Mouse (Mus musculus) bone marrow, adult 2 months (tissue): Measurements from ENCODE around the gene Mdm1. TPM values are rescaled to one million over a fixed set of nuclear protein-coding genes. Genes with fewer than 3 reads are reported as not detected.
A peak's percentile ranks its signal among the peaks of the same experiment; 100 is the strongest.

Experiments
- H3K27ac ChIP-seq: fragments of 200-500 bp; 2 replicates; pipeline ENCODE4 v1.5.1; 2012; ENCODE audit warnings: low read depth, mild to moderate bottlenecking, control low read depth, inconsistent platforms, low read length; ENCODE audit not compliant: control insufficient read depth, poor library complexity, insufficient read depth
- H3K4me1 ChIP-seq: fragments of 200-500 bp; 2 replicates; pipeline ENCODE4 v1.6.1; 2011; ENCODE audit warnings: low read length; ENCODE audit not compliant: control insufficient read depth, insufficient read depth
- H3K4me3 ChIP-seq: fragments of 200-500 bp; replicated peaks from 2 replicates; pipeline ENCODE3; 2011; ENCODE audit warnings: mild to moderate bottlenecking, low read depth, low read length, control low read depth; ENCODE audit not compliant: control insufficient read depth
- CTCF ChIP-seq: fragments of 200-500 bp; IDR thresholded peaks from 2 replicates; pipeline ENCODE4 v1.5.1; 2011; ENCODE audit warnings: low read length, control low read depth; ENCODE audit not compliant: control insufficient read depth, insufficient read depth
- POLR2A ChIP-seq: fragments of 200-500 bp; IDR thresholded peaks from 2 replicates; pipeline ENCODE4 v1.6.1; 2011; ENCODE audit warnings: low read depth, mild to moderate bottlenecking, control low read depth, low read length, borderline replicate concordance; ENCODE audit not compliant: control insufficient read depth
- WGBS: fragments of 180-500 bp; shearing (Covaris S2); methylation state at CpG from one replicate; pipeline ENCODE4 v1.1.7; 2018; 5-methylcytosine and 5-hydroxymethylcytosine counted together
- polyA plus RNA-seq: library from polyadenylated mRNA; stranded (reverse); fragments of >200 nt; gene quantifications from 2 replicates; pipeline ENCODE4 v1.2.4, GENCODE M21; 2011; ENCODE audit warnings: low replicate concordance; ENCODE audit not compliant: missing spikeins, insufficient read depth, insufficient read length

Mdm1 gene
- 5.3 and 17.4 TPM in 2 replicates for polyA plus RNA-seq

DNA sequence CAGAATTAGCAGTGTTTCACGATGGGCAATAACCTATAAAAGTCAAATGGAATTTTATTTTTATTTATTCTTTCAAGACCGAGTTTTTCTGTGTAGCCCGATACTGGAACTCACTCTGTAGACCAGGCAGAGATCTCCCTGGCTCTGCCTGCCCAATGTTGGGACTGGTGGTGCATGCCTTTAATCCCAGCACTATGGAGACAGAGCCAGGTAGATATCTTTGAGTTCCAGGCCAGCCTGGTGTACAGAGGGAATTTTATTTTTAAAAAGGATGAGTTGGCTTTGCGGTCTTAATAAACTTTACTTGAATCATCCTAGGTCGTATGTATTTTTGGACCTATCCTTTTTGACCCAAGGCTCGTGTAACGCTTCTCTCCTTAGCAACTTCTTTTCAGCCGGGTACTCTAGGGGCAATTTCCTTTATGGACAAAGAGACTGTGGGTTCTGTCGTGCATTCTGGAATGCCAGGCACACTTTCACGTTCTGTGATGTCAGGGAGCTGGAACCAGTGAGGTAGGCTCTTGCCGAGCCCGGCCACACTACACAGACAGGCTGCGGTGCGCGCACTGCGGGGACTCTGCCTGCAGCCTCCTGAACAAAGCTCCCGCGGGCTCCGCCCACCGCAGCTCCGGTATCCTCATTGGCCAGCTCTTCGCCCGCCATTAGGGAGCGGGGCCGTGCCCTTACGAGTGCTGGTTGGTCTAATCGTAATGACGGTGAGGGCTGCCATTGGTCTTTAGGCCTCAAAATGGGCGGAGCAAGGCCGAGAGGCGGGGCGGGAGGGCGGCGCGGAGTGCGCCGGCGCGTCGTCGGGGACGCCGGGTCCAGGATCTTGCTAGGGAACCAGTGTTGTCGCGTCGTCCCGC is at the start of gene Mdm1:
Gene Mdm1, plus strand, starts transcription at position 794 of the 866 bp plus-strand sequence.
- H3K4me1 ChIP-seq = no peaks in the 10 kb centered on the region; the same call in 1 of the 2 replicates
- no peak within 1 kb of the TSS; the same call in 1 of the 2 replicates for H3K27ac ChIP-seq
- H3K4me3 ChIP-seq = peak within 1 kb of the TSS; percentile 91
- WGBS = 5% methylated on average over 47 of the region's 47 CpGs
- TF ChIP-seq POLR2A (peak; percentile 89), CTCF (no peak)

DNA sequence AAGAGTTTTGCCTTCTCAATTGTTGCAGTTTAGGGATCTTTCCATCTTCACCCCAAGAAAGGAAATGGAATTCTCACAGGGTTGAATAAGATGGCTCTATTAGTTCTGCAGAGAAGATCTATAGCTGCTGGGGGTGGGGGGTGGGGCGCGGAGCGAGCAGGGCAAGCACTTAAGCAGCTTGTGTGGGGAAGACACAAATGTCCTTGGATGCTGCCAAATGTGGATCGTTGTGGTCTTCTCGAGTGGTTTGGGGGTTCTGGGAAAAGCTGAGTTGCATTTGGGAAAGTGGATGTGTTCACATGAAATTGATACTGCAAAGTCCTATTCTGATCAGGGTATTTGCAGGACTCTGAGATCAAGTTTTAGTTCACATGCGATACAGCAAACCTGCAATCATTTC is 48.9 kb upstream of the Mdm1 start:
- H3K4me1 ChIP-seq = peaks cover 13% of the 10 kb centered on the region
- 89% methylated on average over 6 of the region's 6 CpGs for WGBS

DNA sequence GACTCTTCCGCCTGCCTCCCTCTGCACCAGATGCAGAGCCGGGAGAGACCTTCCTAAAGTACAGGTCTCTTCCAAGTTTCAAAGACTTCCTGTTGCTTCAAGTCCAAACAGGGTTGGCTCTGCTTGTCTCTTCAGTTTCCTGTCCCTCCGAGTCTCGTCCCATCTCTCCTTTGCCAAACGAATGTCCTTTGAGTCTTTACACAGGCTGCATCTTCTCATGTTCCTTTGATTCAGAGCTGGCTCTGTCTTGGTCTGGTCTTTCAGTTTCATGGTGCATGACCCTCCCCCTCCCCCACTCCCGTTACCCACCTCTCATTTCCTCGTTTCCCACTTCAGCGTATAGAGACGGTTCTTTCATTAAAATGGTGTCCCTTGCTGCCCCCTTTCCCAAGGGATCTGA is 47.9 kb upstream of the Mdm1 start:
- H3K4me1 ChIP-seq = peaks cover 15% of the 10 kb centered on the region

More for the DNA sequence above, 48.9 kb upstream of the Mdm1 start:
- H3K27ac ChIP-seq = no peak overlapping the region
- no peak overlapping the region for H3K4me3 ChIP-seq
- TF ChIP-seq POLR2A (no peak), CTCF (no peak)

DNA sequence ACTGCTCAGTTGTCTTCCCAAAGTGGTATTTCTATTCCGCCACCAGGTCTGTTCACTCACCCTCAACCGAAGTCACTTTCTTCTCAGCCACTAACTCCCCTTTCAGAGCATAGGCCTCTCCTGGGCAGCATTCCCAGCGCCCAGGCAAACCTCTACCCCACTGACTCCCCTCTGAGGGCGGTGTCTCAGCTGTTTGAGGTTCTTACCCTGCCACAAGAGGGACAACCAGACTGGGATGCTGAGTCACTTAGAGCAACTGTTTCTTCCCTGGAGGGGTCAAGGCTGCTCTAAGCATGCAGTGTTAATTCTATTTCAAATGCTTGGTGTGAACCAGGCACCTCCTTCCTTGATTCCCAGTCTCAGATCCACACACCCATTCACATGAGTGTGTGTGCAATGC is 46.8 kb upstream of the Mdm1 start:
- WGBS = 74% methylated on average over 4 of the region's 4 CpGs
- Histone ChIP-seq H3K4me1 (peaks cover 15% of the 10 kb centered on the region), H3K27ac (no peak overlapping the region; the same call in 1 of the 2 replicates), H3K4me3 (no peak overlapping the region)
- TF ChIP-seq POLR2A (no peak), CTCF (no peak)

More for the DNA sequence above, 47.9 kb upstream of the Mdm1 start:
- H3K4me3 ChIP-seq = no peak overlapping the region
- WGBS = 47% methylated on average over 9 of the region's 9 CpGs
- H3K27ac ChIP-seq = no peak overlapping the region
- TF ChIP-seq CTCF = no peak
- TF ChIP-seq POLR2A = no peak

DNA sequence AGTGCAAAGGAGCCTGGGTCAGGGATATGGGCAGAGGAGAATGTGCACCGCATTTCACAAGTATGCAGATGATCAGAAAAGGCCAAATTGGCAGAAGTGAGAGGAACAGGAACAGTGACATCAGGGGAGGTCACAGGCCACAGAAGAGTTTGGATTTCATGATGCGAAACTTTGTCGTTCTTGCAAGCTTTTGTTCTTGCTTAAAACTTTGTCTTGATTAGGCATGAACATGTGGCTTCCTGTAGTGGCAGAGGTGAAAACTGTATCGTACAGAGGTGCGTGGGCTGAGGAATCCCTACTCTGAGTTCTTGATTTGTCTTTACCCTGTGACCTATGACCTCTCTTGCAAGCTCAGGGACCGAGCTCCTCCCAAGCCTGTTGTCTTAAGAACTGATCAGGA is 45.4 kb upstream of the Mdm1 start:
- no peak for TF ChIP-seq POLR2A
- TF ChIP-seq CTCF = no peak
- H3K4me3 ChIP-seq = no peak overlapping the region
- peak overlapping the region; percentile 92 for H3K27ac ChIP-seq
- peaks cover 19% of the 10 kb centered on the region for H3K4me1 ChIP-seq
- 50% methylated on average over 6 of the region's 6 CpGs for WGBS

DNA sequence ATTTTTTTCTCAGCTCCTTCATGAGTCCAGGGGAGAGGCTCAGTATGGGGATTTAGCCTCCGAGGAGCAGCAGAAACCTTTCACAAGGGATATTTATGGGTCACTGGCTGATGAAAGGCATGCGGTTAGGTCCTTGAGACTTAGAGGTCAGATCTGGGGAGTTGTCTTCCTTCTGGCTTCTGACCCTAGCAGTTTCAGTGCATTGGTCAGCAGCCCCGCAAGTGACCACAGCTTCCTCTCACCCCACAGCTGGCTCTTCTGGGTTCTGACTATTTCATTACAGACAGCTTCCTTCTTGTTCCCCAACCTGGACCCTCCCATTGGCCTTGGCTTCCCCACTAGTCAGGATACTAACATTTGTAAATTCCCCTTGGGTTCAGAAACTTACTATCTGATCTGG is 43.7 kb upstream of the Mdm1 start:
- 36% methylated on average over 3 of the region's 3 CpGs for WGBS
- no peak overlapping the region for H3K4me3 ChIP-seq
- H3K4me1 ChIP-seq = peaks cover 20% of the 10 kb centered on the region
- TF ChIP-seq CTCF (no peak), POLR2A (no peak)
- H3K27ac ChIP-seq = peak overlapping the region; percentile 87; the same call in 1 of the 2 replicates

DNA sequence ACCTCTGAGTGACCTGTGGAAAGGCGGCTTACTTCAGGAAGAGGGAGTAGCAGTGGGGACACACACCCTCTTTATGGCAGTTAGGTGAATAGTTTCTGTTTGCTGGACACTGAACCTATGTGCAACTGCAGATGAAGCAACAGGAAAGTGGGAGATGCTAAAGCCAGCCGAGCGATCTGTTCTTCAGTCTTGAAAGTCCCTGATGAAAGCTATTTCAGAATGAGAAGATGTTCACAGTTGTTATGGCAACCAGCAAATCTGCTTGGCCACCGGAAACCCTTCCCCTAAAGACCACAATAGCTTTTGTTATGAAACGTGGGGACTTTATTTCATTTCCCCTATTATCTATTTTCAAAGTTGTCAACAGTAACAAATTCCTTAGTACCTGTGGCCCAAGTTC is 41.0 kb upstream of the Mdm1 start:
- no peak overlapping the region for H3K4me3 ChIP-seq
- TF ChIP-seq CTCF = no peak
- TF ChIP-seq POLR2A = no peak
- WGBS = 18% methylated on average over 5 of the region's 5 CpGs
- H3K4me1 ChIP-seq = peaks cover 14% of the 10 kb centered on the region
- H3K27ac ChIP-seq = peak overlapping the region; percentile 86; the same call in 1 of the 2 replicates

DNA sequence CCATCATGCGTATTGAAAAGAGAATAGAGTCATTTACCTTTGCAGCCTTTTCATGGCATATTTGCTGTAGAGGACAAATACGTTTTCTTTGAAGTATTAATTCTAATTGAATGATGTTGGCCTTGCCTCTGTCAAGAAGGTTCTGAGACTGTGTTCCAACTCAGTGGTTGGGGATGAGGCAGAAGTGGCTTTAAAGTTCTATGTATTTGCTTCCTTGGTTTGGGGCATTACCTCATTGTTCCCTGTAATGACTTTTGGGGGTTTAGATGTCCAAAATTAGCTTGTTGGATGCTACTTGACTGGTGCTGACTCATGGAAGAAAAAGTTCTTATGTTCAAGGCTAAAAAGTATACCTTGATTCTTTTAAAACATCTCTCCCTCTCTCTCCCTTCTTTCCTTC is 40.6 kb upstream of the Mdm1 start:
- Histone ChIP-seq H3K4me3 (no peak overlapping the region), H3K4me1 (peaks cover 12% of the 10 kb centered on the region), H3K27ac (no peak overlapping the region)
- TF ChIP-seq CTCF (no peak), POLR2A (no peak)
- 54% methylated on average over 2 of the region's 2 CpGs for WGBS

DNA sequence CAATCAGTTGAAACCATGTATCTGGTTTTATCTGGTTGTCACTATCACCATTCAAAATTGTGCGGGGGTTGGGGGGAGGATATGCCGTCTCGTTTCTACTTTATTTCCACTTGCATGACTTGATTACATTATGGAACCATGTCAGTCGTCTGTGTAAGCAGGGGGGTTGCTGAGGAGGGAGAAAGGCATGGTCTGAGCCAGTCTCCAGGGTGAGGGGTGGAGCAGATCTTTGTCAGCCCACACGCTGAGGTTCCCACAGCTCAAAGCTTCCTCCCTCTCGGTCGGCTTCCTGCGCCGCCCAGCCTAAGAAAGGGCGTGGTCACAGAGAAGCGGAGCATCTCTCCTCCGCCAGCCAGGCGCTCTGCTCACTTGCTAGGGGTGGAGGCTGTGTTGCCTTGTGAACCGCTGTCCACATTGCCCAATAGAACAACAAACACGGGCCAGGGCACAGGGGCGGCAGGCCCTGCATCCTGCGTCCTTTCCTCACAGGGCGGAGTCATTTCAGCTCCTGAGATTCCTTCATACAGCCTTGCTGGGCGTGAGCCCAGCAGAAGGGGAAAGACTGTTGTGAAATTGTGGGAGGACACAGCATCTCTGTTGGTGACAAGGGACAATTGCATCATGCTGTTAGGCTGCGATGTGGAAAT is 38.5 kb upstream of the Mdm1 start:
- 2% methylated on average over 20 of the region's 20 CpGs for WGBS
- H3K4me3 ChIP-seq = peak overlapping the region; percentile 52
- H3K27ac ChIP-seq = peak overlapping the region; percentile 96
- peak; percentile 15; the same call in 1 of the 2 replicates for TF ChIP-seq CTCF
- TF ChIP-seq POLR2A = peak; percentile 83; the same call in 1 of the 2 replicates
- H3K4me1 ChIP-seq = peaks cover 8% of the 10 kb centered on the region
